Mouse (Mus musculus) bone marrow, adult 2 months (tissue): ENCODE measurements around the gene Xylb.

ENCODE experiments used
- CTCF ChIP-seq: fragments of 200-500 bp; IDR thresholded peaks from 2 replicates; pipeline ENCODE4 v1.5.1; 2011; ENCODE audit warnings: low read length, control low read depth; ENCODE audit not compliant: control insufficient read depth, insufficient read depth
- POLR2A ChIP-seq: fragments of 200-500 bp; IDR thresholded peaks from 2 replicates; pipeline ENCODE4 v1.6.1; 2011; ENCODE audit warnings: low read depth, mild to moderate bottlenecking, control low read depth, low read length, borderline replicate concordance; ENCODE audit not compliant: control insufficient read depth

DNA sequence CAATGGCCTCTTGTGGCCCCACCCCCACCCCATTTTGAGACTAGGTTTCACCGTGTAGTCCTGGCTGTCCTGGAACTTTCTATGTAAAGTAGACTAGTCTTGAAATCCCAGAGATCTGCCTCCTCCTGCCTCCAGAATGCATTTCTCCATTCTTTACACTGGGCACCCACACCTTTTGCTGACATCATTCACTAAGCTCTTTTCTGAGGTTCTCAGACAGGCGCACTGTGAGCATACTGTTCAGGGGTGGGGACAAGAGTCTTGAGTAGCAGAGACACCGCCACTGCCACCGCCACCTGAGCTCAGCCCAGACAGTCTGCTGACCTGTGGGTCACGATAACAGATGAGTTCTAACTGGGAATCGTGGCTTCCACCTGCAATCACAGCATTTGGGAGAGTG lies 1.2 kb upstream of the Xylb start:
- no peak for TF ChIP-seq CTCF
- TF ChIP-seq POLR2A, result no peak
